Mouse (Mus musculus): Measurements from ENCODE around the gene Olfr975.
"Not testable (repeated sequence)": the region's sequence is repeated elsewhere in the genome, so short reads cannot be mapped to it uniquely, and the experiment has no call there.

The Olfr975 gene

GRCm38 (mm10) chr9:39951946-39952345, at the start of gene Olfr975:
Gene Olfr975 (minus strand): TSS chr9:39952046.
- DNase-seq (ENCODE audit: low spot score in 2 of 2) = no peak

DNA sequence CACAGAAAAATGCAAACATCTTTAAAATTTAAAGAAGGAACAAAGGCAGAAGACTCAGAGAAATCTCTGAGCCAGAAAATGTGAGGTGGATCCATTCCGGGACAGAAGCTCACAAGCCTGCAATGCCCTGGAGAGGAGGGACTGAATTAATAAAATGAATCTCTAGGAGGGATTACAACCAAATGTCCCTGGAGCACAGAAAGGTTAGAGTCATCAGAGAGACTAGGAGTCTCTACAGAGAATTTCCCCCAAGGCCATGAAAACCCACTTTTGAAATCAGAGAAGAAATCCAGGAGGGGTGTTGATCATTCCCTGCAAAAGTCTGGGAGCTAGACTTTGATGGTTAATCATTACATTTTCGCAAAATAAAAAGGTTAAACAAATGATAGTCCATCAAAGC, 40.0 kb upstream of the Olfr975 start, which contains the start of gene Olfr978:
Gene Olfr978 (plus strand): TSS at position 301 of the 400 bp plus-strand sequence.
- DNase-seq (ENCODE audit: low spot score in 2 of 2) = no peak

DNA sequence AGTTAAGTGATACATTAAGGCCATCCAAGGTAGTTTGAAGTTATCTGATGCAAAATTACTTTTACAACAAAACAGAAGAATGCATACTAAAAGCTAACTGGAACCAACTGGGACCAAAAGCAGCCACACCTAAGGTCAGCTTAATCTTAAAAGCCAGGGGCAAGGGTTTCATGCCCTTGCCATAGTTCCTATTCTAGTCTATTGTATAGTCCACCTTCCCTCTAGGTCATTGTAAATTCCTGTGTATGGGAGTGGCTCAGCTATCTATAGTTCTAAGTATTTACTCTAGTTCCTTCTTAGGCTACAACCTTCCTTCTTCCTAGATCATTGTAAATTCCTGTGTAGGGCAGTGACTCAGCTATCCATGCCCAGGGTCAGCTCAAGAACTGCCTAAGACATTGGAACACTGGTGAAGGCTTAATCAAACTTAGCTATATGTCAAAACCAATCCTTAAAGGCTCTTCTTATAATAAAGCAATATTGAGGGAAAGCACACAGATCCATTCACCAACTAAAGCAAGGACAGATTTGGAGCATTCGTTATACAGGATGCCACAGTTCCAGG, 24.8 kb upstream of the Olfr975 start:
- DNase-seq (ENCODE audit: low spot score in 2 of 2) = not testable (repeated sequence)

DNA sequence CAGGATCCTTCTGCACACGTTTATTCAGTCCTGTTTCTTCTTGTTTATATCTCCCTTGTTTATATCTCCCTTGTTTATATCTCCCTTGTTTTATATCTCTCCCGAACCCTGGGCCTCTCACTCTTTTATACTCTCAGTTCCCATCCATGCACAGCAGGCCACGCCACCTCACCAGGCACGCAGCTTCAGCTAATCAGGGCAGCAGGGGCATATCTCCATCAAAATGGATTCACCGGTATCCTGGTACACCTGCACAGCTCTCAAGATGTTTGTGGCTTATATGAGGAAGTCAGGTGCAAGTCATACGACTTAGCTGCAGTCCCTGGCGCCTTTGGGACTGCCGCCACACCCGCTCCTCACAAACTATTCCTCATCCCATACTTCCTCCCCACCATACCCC, 9.2 kb upstream of the Olfr975 start, which contains the start of gene Olfr976:
Gene Olfr976 (minus strand): TSS at position 101 of the 400 bp plus-strand sequence.
- not testable (repeated sequence) for DNase-seq (ENCODE audit: low spot score in 2 of 2)

DNA sequence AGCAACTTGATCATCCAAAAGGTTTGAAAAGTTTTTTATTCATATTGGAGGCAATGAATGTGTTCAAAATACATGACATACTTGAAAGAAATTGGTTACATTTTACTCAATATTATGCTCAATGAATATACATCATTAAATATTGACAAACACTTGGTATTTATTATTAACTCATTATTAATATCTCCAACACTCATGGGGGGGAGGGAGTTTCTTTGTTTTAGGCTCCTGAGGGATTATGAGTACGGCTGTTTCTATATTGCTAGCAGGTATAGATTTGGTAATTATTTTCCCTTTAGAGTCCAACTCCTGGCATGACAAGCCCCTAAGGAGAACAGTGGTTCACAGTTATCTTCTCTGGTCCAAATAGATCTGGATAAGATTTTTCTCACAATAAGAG, 14.6 kb downstream of the Olfr975 start, which contains the start of gene Olfr974:
Gene Olfr974 (plus strand): TSS at position 301 of the 400 bp plus-strand sequence.
- no peak for DNase-seq (ENCODE audit: low spot score in 2 of 2)

DNA sequence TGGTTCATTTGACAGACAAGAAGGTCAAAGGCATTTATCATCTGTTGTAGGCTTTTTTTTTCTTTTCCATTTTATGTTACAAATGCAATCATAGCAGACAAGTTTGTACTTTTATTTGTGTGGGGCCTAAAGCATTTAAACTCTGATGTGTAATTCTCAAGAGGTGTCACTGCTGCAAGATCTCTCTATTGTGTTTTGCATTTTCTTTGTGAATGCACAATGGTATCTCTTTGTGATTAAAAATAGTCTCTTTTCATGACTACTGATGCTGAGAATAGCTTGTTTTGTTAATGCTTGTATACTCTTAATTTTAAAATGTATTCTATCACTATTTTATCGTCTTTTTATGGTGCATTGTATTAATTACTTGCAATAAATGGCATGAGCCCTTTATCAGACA, 23.0 kb downstream of the Olfr975 start:
- not testable (repeated sequence) for DNase-seq (ENCODE audit: low spot score in 2 of 2)

DNA sequence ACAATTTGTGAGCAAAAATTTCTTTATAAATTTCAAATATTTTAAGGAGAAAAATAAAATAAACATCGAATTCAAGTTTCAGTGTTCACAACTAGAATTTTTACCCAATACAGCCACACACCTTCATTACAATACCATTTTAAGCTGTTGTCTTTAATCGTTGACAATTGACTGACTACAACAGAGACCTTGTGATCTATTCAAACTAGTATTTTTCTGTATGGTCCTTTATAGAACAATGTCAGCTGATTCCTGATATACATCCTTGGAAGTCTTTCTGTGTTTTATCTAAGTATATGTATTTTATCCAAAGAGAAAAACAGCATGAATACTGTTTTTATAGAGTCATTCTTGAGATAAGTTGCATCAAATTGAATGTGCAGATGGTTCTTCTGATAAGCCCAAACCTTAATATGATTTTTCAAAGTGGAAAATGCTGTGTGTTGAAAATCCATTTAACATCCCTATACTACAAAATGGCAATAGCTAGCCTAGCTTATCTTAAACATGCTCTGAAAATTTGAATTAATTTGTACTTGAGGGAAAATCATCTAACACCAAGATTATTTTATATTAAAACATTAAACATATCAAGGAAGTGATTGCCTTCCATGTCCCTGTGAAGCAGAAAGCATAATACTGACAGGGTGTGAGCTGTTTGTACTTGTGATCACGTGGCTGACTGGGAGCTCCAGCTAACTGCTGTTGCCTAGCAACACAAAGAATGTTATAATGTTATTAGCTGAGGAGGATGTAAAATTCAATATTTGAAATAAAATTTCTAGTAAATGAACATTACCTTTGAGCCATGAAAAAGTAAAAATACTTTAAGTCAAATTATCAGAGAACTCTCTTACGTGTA, 23.6 kb downstream of the Olfr975 start:
- not testable (repeated sequence) for DNase-seq (ENCODE audit: low spot score in 2 of 2)

DNA sequence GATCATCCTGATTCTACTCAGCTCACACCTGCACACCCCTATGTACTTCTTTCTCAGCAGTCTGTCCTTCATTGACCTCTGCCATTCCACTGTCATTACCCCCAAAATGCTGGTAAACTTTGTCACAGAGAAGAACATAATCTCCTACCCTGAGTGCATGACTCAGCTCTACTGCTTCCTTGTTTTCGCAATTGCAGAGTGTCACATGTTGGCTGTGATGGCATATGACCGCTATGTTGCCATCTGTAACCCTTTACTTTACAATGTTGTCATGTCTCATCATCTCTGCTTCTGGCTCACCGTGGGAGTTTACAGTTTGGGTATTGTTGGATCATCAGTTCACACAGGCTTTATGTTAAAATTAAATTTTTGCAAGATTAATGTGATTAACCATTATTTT, 41.9 kb downstream of the Olfr975 start:
- DNase-seq (ENCODE audit: low spot score in 2 of 2) = no peak

GRCm38 (mm10) chr9:39907036-39907435, 44.8 kb downstream of the Olfr975 start, which contains the start of gene Olfr229:
Gene Olfr229 (plus strand): TSS chr9:39907336.
- no peak for DNase-seq (ENCODE audit: low spot score in 2 of 2)

DNA sequence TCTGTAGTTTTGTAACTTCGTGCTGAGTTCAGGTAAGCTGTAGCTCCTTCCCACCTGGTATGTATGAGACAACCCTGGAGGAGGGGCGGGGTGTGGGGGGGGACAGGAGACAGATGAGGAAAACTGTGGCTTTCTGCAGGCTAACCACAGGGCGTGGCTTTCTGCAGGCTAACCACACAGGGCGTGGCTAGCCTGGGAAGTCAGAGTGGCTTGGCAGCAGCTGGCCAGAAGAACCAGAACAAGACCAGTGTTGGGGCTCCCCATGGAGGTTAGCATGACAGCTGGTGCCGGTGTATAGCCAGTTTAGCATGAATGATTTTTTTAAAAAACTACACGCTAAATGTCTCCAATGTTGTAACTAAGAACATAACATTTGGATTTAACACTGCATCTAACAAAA, 46.7 kb downstream of the Olfr975 start:
- no peak for DNase-seq (ENCODE audit: low spot score in 2 of 2)

All from heart, adult 9 months (tissue).